Mouse (Mus musculus) hindbrain, embryonic 16.5 days (tissue): ENCODE data around the gene Cntrl. TPM values are rescaled to one million over a fixed set of nuclear protein-coding genes. Genes with fewer than 3 reads are reported as not detected.
A peak's percentile ranks its signal among the peaks of the same experiment; 100 is the strongest.

Source experiments
- ATAC-seq: fragments of 200-750 bp; cut with Nextera tagmentation; 2 replicates; pipeline ENCODE4 v1.8.0; 2017; ENCODE audit warnings: moderate TSS enrichment, moderate library complexity
- H3K27ac ChIP-seq: fragments of 300-500 bp; sonication (generic); 2 replicates; pipeline ENCODE4 v1.5.1; 2014; ENCODE audit warnings: low read depth, mild to moderate bottlenecking, control low read depth, low read length, moderate library complexity
- H3K27me3 ChIP-seq: fragments of 300-500 bp; sonication (generic); replicated peaks from 2 replicates; pipeline ENCODE4 v1.6.1; 2014; ENCODE audit warnings: low read length; ENCODE audit not compliant: control insufficient read depth, insufficient read depth
- H3K36me3 ChIP-seq: fragments of 300-500 bp; sonication (generic); 2 replicates; pipeline ENCODE4 v1.6.1; 2014; ENCODE audit warnings: mild to moderate bottlenecking, low read length, moderate library complexity, mixed read lengths; ENCODE audit not compliant: control insufficient read depth, insufficient read depth
- H3K4me1 ChIP-seq: fragments of 300-500 bp; sonication (generic); 2 replicates; pipeline ENCODE4 v1.6.1; 2014; ENCODE audit warnings: low read depth, low read length; ENCODE audit not compliant: control insufficient read depth, insufficient read depth
- H3K4me2 ChIP-seq: fragments of 300-500 bp; sonication (generic); 2 replicates; pipeline ENCODE4 v1.6.1; 2014; ENCODE audit warnings: mild to moderate bottlenecking, low read length, control low read depth, moderate library complexity
- H3K4me3 ChIP-seq: fragments of 300-500 bp; sonication (generic); 2 replicates; pipeline ENCODE4 v1.5.1; 2014; ENCODE audit warnings: mild to moderate bottlenecking, low read length, control low read depth, moderate library complexity
- H3K9ac ChIP-seq: fragments of 300-500 bp; sonication (generic); 2 replicates; pipeline ENCODE4 v1.6.1; 2014; ENCODE audit warnings: low read depth, mild to moderate bottlenecking, control low read depth, low read length, moderate library complexity
- H3K9me3 ChIP-seq: fragments of 300-500 bp; sonication (generic); 2 replicates; pipeline ENCODE4 v1.6.1; 2014; ENCODE audit warnings: mild to moderate bottlenecking, low read length, moderate library complexity; ENCODE audit not compliant: control insufficient read depth
- WGBS: fragments of 180-500 bp; shearing (Covaris S2); extraction: QIAGEN DNeasy Blood & Tissue Kit; methylation state at CpG from one replicate; pipeline ENCODE4 v1.1.7; 2014; 5-methylcytosine and 5-hydroxymethylcytosine counted together
- polyA plus RNA-seq: library from polyadenylated mRNA; unstranded; fragments of >200 nt; fragmentation: Nextera tagmentation; extraction: Ambion mirVana; gene quantifications from 2 replicates; pipeline ENCODE4 v1.2.1, GENCODE M21; 2015

Gene Cntrl
- polyA plus RNA-seq, 1 experiment from 2014 or later = 8.9 TPM

GRCm38 (mm10) chr2:35216701-35217100, 107.4 kb downstream of the Cntrl start:
- Histone ChIP-seq H3K27ac (no peak overlapping the region), H3K4me2 (no peak overlapping the region), H3K4me1 (peaks cover 2% of the 10 kb centered on the region), H3K27me3 (no peaks in the 10 kb centered on the region), H3K9ac (no peak overlapping the region), H3K4me3 (no peak overlapping the region), H3K36me3 (no peaks in the 10 kb centered on the region), H3K9me3 (no peaks in the 10 kb centered on the region)
- WGBS = 91% methylated on average over 2 of the region's 2 CpGs
- ATAC-seq = no peak

GRCm38 (mm10) chr2:35218736-35219135, 109.4 kb downstream of the Cntrl start:
- 91% methylated on average over 3 of the region's 3 CpGs for WGBS
- no peak overlapping the region for H3K4me3 ChIP-seq
- no peaks in the 10 kb centered on the region for H3K9me3 ChIP-seq
- H3K4me2 ChIP-seq = no peak overlapping the region
- H3K9ac ChIP-seq = no peak overlapping the region
- H3K36me3 ChIP-seq = no peaks in the 10 kb centered on the region
- peaks cover 2% of the 10 kb centered on the region for H3K4me1 ChIP-seq
- no peaks in the 10 kb centered on the region for H3K27me3 ChIP-seq
- ATAC-seq = no peak
- no peak overlapping the region for H3K27ac ChIP-seq

DNA sequence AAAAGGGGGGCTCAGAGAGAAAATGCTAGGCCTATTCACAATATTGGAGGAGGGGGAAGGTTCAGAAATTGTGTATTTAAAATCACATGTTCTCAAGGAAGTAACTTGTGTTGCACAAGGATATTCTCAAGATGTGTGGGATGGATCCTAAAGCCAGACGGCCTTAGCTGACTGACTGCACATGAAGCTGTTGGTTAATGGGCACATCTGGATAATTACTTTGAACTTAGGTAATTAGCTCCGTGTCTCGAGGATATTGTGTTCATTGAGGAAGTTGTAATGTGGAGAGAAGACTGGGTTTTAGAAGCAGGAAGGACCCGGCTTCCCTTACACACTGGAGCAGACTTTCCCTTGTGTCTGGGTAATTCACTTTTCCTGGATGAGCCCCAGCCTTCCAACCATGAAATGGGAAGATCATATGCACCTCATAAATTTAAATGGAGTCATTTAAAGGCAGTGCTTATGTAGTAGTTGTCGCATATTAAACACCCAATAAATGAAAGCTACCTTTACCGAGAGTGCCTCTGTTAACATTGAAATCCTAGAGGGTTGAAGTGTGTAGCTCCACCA, 113.6 kb downstream of the Cntrl start:
- H3K9me3 ChIP-seq = no peaks in the 10 kb centered on the region
- no peak overlapping the region for H3K4me2 ChIP-seq
- no peak overlapping the region for H3K27ac ChIP-seq
- H3K27me3 ChIP-seq = no peaks in the 10 kb centered on the region
- no peak overlapping the region for H3K4me3 ChIP-seq
- WGBS = 63% methylated on average over 6 of the region's 6 CpGs
- H3K9ac ChIP-seq = no peak overlapping the region
- peak; percentile 48; the same call in 1 of the 2 replicates for ATAC-seq
- no peaks in the 10 kb centered on the region for H3K4me1 ChIP-seq
- no peaks in the 10 kb centered on the region for H3K36me3 ChIP-seq

DNA sequence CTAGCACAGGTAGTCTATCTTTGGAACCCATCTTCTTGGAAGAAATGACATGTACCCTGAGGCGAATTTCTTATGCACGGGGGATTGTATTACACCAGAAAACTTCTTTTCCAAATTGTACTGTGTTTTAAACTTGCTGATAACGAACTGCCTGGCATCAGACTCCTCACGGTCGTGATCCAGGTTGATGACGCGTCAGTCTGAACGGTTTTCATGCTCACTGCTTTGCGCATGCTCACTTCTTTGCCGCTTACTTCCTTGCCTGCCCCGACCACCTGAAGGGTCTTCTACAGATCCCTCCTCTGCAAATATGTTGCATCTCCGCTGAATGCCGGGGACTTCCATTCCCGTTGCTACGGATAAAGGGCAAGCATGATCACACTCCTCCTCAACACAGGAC, 115.0 kb downstream of the Cntrl start:
- H3K27ac ChIP-seq = no peak overlapping the region
- H3K4me1 ChIP-seq = no peaks in the 10 kb centered on the region
- 92% methylated on average over 15 of the region's 15 CpGs for WGBS
- no peaks in the 10 kb centered on the region for H3K27me3 ChIP-seq
- no peaks in the 10 kb centered on the region for H3K9me3 ChIP-seq
- no peak overlapping the region for H3K4me3 ChIP-seq
- no peaks in the 10 kb centered on the region for H3K36me3 ChIP-seq
- no peak overlapping the region for H3K4me2 ChIP-seq
- ATAC-seq = no peak
- H3K9ac ChIP-seq = no peak overlapping the region

DNA sequence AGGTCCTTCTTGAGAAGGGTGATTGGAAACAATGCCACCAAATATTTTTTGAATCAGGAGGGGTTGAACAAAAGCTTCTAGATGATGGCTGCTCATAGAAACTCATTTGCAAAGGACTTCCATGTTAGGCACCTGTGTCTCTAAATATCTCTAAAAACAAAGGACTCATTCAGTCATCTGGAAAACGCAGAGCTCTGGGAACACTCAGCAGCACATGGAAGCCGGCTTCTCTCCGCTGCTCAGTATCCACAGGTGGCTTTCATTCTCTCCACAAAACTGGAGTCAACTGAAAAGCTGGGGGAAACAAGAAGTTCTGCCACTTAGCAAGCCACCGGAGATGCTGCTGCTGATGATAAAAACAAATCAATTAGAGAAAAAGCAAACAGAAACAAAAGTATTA, 118.9 kb downstream of the Cntrl start:
- Histone ChIP-seq H3K27ac (no peak overlapping the region), H3K27me3 (no peaks in the 10 kb centered on the region), H3K4me1 (no peaks in the 10 kb centered on the region), H3K4me2 (no peak overlapping the region), H3K9me3 (no peaks in the 10 kb centered on the region), H3K4me3 (no peak overlapping the region), H3K36me3 (no peaks in the 10 kb centered on the region), H3K9ac (no peak overlapping the region)
- WGBS = 50% methylated on average over 4 of the region's 4 CpGs
- ATAC-seq = no peak

Other genes starting within 250 kb of the Cntrl start
- gene Cutal, start 235.1 kb upstream of the Cntrl start, polyA plus RNA-seq = 0.16 and 0.35 TPM in 2 replicates
- 96.8 and 105 TPM in 2 replicates for gene Psmd5, start 234.5 kb upstream of the Cntrl start, polyA plus RNA-seq
- gene Phf19, start 195.5 kb upstream of the Cntrl start, polyA plus RNA-seq = 2.2 and 2.7 TPM in 2 replicates
- gene Traf1, start 147.7 kb upstream of the Cntrl start, polyA plus RNA-seq = 2.5 and 4.0 TPM in 2 replicates
- 0.24 TPM in 2 replicates for gene Hc, start 48.1 kb upstream of the Cntrl start, polyA plus RNA-seq
- gene AI182371, start 7.9 kb upstream of the Cntrl start, polyA plus RNA-seq = 0.47 and 0.60 TPM in 2 replicates
- gene Rab14, start 91.6 kb downstream of the Cntrl start, polyA plus RNA-seq = 426 and 462 TPM in 2 replicates
- 31.6 and 36.7 TPM in 2 replicates for gene Gsn, start 146.9 kb downstream of the Cntrl start, polyA plus RNA-seq
- 28.7 and 29.8 TPM in 2 replicates for gene Stom, start 227.5 kb downstream of the Cntrl start, polyA plus RNA-seq